Mouse (Mus musculus) lung, embryonic 14.5 days (tissue): Measurements from ENCODE around the gene Asb5. TPM values are rescaled to one million over a fixed set of nuclear protein-coding genes. Genes with fewer than 3 reads are reported as not detected.

Experiments
- ATAC-seq: fragments of 200-750 bp; cut with Nextera tagmentation; 2 replicates; pipeline ENCODE4 v1.8.0; 2017; ENCODE audit warnings: mild to moderate bottlenecking, moderate TSS enrichment, moderate library complexity; ENCODE audit not compliant: insufficient read depth
- DNase-seq: peaks from one replicate; pipeline ENCODE4 v3.0.0-alpha.2; 2015
- H3K27ac ChIP-seq: fragments of 300-500 bp; sonication (generic); 2 replicates; pipeline ENCODE4 v1.5.1; 2014; ENCODE audit warnings: low read depth, mild to moderate bottlenecking, moderate library complexity
- H3K27me3 ChIP-seq: fragments of 300-500 bp; sonication (generic); 2 replicates; pipeline ENCODE4 v1.6.1; 2014; ENCODE audit warnings: low read length, control low read depth; ENCODE audit not compliant: insufficient read depth
- H3K36me3 ChIP-seq: fragments of 300-500 bp; sonication (generic); 2 replicates; pipeline ENCODE4 v1.6.1; 2014; ENCODE audit warnings: control low read depth; ENCODE audit not compliant: insufficient read depth
- H3K4me1 ChIP-seq: fragments of 300-500 bp; sonication (generic); 2 replicates; pipeline ENCODE4 v1.6.1; 2014; ENCODE audit warnings: antibody characterized with exemption, control low read depth; ENCODE audit not compliant: insufficient read depth
- H3K4me2 ChIP-seq: fragments of 300-500 bp; sonication (generic); 2 replicates; pipeline ENCODE4 v1.6.1; 2014; ENCODE audit warnings: mild to moderate bottlenecking
- H3K4me3 ChIP-seq: fragments of 300-500 bp; sonication (generic); 2 replicates; pipeline ENCODE4 v1.5.1; 2014; ENCODE audit warnings: low read depth, low read length
- H3K9ac ChIP-seq: fragments of 300-500 bp; sonication (generic); 2 replicates; pipeline ENCODE4 v1.6.1; 2014
- H3K9me3 ChIP-seq: fragments of 300-500 bp; sonication (generic); 2 replicates; pipeline ENCODE4 v1.6.1; 2016; ENCODE audit warnings: low read depth, low read length, control low read depth
- CTCF ChIP-seq: IDR thresholded peaks from 2 replicates; pipeline ENCODE4 v1.5.1; 2016; ENCODE audit warnings: antibody characterized with exemption, low read depth
- WGBS: fragments of 180-500 bp; shearing (Covaris S2); extraction: QIAGEN DNeasy Blood & Tissue Kit; methylation state at CpG from one replicate; pipeline ENCODE4 v1.1.7; 2014; 5-methylcytosine and 5-hydroxymethylcytosine counted together
- polyA plus RNA-seq: library from polyadenylated mRNA; unstranded; fragments of >200 nt; fragmentation: Nextera tagmentation; extraction: Ambion mirVana; gene quantifications from 2 replicates; pipeline ENCODE4 v1.2.1, GENCODE M21; 2014

The Asb5 gene
- 6.0 and 7.7 TPM in 2 replicates for polyA plus RNA-seq

- H3K9ac ChIP-seq = peak within 1 kb of the TSS; percentile 92
- H3K27me3 ChIP-seq = no peaks in the 10 kb centered on the region
- peak within 1 kb of the TSS; percentile 65 for H3K4me2 ChIP-seq
- ATAC-seq = peak; percentile 95
- peak; percentile 98 for DNase-seq
- under 1% methylated on average over 87 of the region's 89 CpGs for WGBS
- peaks cover 9% of the 10 kb centered on the region; the same call in 1 of the 2 replicates for H3K36me3 ChIP-seq
- peak within 1 kb of the TSS; percentile 91 for H3K4me3 ChIP-seq
- H3K9me3 ChIP-seq = no peaks in the 10 kb centered on the region
- no peak for TF ChIP-seq CTCF
- H3K27ac ChIP-seq = peak within 1 kb of the TSS; percentile 93
- H3K4me1 ChIP-seq = 0 out of 2 replicates have a peak, but pooled peaks cover 5% of the 10 kb centered on the region
These were observed at the start of gene Asb5, which contains the start of gene Spcs3 for GRCm38 (mm10) chr8:54529382-54530296. Gene Asb5 (plus strand): TSS chr8:54529580. Gene Spcs3 (minus strand): TSS chr8:54529998.

GRCm38 (mm10) chr8:54486555-54487273, 42.7 kb upstream of the Asb5 start:
- ATAC-seq = no peak
- Histone ChIP-seq H3K27me3 (no peaks in the 10 kb centered on the region), H3K4me1 (no peaks in the 10 kb centered on the region), H3K4me2 (peak overlapping the region; percentile 52), H3K4me3 (no peak overlapping the region), H3K36me3 (no peaks in the 10 kb centered on the region), H3K9ac (no peak overlapping the region), H3K27ac (no peak overlapping the region), H3K9me3 (no peaks in the 10 kb centered on the region)
- WGBS = 27% methylated on average over 19 of the region's 19 CpGs
- peak; percentile 33 for DNase-seq
- no peak for TF ChIP-seq CTCF

DNA sequence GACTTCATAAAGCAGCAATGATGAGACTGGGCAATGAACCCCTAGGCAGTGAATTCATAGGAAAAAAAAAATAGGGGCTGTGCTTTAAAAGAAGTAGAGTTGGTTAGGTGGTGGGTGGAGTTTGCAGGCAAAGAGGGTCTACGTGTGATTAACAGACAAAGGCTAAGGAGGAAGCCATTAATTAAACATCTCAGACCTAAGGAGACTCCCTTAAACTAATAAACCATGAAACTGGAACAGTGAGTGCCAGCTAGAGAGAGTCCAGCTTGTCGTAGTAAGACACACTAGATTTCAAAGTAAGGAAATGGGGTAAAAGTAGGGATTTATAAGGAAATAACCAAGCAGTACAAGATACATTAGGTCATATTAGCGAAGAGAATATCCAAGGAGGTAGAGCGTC, 40.9 kb upstream of the Asb5 start:
- no peak overlapping the region for H3K4me2 ChIP-seq
- H3K36me3 ChIP-seq = no peaks in the 10 kb centered on the region
- no peaks in the 10 kb centered on the region for H3K9me3 ChIP-seq
- H3K27ac ChIP-seq = no peak overlapping the region
- H3K4me1 ChIP-seq = no peaks in the 10 kb centered on the region
- no peak overlapping the region for H3K4me3 ChIP-seq
- TF ChIP-seq CTCF = no peak
- WGBS = 66% methylated on average over 4 of the region's 4 CpGs
- ATAC-seq (no peak), DNase-seq (peak; percentile 1)
- H3K27me3 ChIP-seq = no peaks in the 10 kb centered on the region
- H3K9ac ChIP-seq = no peak overlapping the region

- no peak overlapping the region for H3K9ac ChIP-seq
- no peaks in the 10 kb centered on the region for H3K36me3 ChIP-seq
- no peaks in the 10 kb centered on the region for H3K27me3 ChIP-seq
- TF ChIP-seq CTCF = peak; percentile 85
- H3K4me3 ChIP-seq = no peak overlapping the region
- H3K9me3 ChIP-seq = no peaks in the 10 kb centered on the region
- WGBS = 20% methylated on average over 6 of the region's 6 CpGs
- no peak overlapping the region for H3K4me2 ChIP-seq
- DNase-seq = peak; percentile 86
- no peaks in the 10 kb centered on the region for H3K4me1 ChIP-seq
- H3K27ac ChIP-seq = no peak overlapping the region
- ATAC-seq = peak; percentile 32; the same call in 1 of the 2 replicates
These were observed 38.2 kb upstream of the Asb5 start for GRCm38 (mm10) chr8:54491057-54491690.

DNA sequence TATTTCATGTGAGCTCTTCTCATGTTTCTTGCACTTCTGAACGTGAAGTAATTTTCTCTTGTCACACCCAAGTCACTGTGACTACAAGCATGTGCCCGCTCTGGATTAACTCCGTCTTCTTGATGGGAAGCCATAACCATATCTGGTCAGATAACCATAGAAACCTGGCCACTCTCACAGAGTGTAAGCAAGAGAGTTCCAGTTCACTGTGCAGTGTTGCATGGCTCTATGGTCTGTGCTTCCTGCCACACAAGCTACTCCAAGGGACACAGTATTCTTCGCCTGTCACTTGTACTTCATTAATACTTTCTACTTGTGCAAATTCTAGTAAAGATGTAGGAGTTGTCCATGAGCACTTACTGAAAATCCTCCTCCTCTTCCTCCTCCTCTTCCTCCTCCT, 37.4 kb upstream of the Asb5 start:
- ATAC-seq = peak; percentile 31; the same call in 1 of the 2 replicates
- WGBS = 65% methylated on average over 4 of the region's 4 CpGs

GRCm38 (mm10) chr8:54493110-54493509, 36.3 kb upstream of the Asb5 start:
- 9% methylated on average over 6 of the region's 6 CpGs for WGBS
- ATAC-seq (0 out of 2 replicates have a peak, but pooled peaks have one; percentile 32), DNase-seq (peak; percentile 93)
- H3K4me3 ChIP-seq = no peak overlapping the region
- no peaks in the 10 kb centered on the region for H3K36me3 ChIP-seq
- H3K27me3 ChIP-seq = no peaks in the 10 kb centered on the region
- no peak overlapping the region for H3K4me2 ChIP-seq
- no peaks in the 10 kb centered on the region for H3K4me1 ChIP-seq
- no peaks in the 10 kb centered on the region for H3K9me3 ChIP-seq
- peak; percentile 88 for TF ChIP-seq CTCF
- H3K27ac ChIP-seq = no peak overlapping the region
- H3K9ac ChIP-seq = no peak overlapping the region

More for the DNA sequence above, 37.4 kb upstream of the Asb5 start:
- Histone ChIP-seq H3K27ac (no peak overlapping the region), H3K4me3 (no peak overlapping the region), H3K9ac (no peak overlapping the region), H3K9me3 (no peaks in the 10 kb centered on the region), H3K4me1 (no peaks in the 10 kb centered on the region), H3K27me3 (no peaks in the 10 kb centered on the region), H3K36me3 (no peaks in the 10 kb centered on the region), H3K4me2 (no peak overlapping the region)
- no peak for TF ChIP-seq CTCF
- DNase-seq = no peak
